Mouse (Mus musculus) activated CD4-positive, CD25-positive, alpha-beta regulatory T cell (primary cell): ENCODE results near the gene Olfr362. TPM values are rescaled to one million over a fixed set of nuclear protein-coding genes. Genes with fewer than 3 reads are reported as not detected.

ENCODE experiments used
- polyA plus RNA-seq, 2 experiments: library from polyadenylated mRNA; unstranded; fragments of 100-300 nt; shearing (Covaris generic); gene quantifications; one replicate each; pipeline ENCODE4 v1.2.1; 2017

The Olfr362 gene
- not detected for polyA plus RNA-seq

DNA sequence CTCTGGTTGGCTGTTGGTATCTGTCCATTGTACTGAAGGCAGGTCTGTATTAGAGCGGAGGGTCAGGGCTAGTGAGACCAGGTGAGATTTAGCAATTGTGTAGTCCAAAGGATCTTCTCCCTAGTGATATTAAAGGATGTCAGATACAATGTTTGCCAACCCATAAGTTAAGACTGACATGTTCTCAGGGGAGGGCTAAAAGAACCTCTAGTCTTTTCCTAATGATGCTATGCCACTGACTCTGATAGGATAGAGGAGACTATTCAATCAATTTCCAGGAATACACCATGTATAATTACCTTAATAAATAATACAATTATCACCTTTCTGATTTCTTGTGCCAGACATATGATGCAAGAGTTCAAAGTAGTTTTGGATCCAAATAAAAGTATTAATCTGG lies at the start of gene Olfr362:
Olfr362 (minus strand) TSS at position 101 of the 400 bp plus-strand sequence.

DNA sequence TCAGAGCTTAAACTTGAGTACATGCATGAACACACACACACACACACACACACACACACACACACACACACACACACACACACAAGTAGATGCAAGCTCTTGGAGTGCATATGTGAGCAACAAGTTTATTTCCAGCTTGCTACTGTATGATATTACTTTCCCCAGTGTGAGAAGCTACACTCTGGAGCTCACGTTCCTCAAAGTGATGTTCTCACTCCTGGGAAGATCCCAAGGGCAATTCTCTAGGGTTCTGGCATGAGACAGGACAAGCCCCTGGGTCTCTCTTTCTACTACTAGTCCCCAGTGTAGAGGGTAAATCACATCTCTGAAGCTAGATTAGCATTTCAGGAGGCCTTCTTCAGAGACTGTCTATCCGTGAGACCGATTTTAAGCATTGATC lies 21.3 kb upstream of the Olfr362 start, which contains the start of gene Olfr364-ps1:
Olfr364-ps1 (plus strand) TSS at position 301 of the 400 bp plus-strand sequence.

GRCm38 (mm10) chr2:37089190-37089589 lies 28.5 kb downstream of the Olfr362 start, which contains the start of gene Olfr361:
Gene Olfr361, minus strand, starts transcription at chr2:37089290.

GRCm38 (mm10) chr2:37065446-37065845 lies 52.3 kb downstream of the Olfr362 start, which contains the start of gene Olfr360:
Gene Olfr360, plus strand, starts transcription at chr2:37065746.

Other genes with a start within 250 kb of the Olfr362 start
- gene Olfr352, start 249.4 kb downstream of the Olfr362 start, polyA plus RNA-seq = not detected
- not detected for gene Olfr353, start 225.0 kb downstream of the Olfr362 start, polyA plus RNA-seq
- not detected for gene Olfr354, start 212.2 kb downstream of the Olfr362 start, polyA plus RNA-seq
- gene Olfr355, start 189.0 kb downstream of the Olfr362 start, polyA plus RNA-seq = not detected
- gene Olfr356, start 180.8 kb downstream of the Olfr362 start, polyA plus RNA-seq = not detected
- gene Olfr357, start 124.1 kb downstream of the Olfr362 start, polyA plus RNA-seq = under 1 TPM in 1 of 2 experiments, not detected in 1; 0.07 TPM
- not detected for gene Olfr358, start 108.6 kb downstream of the Olfr362 start, polyA plus RNA-seq
- gene Olfr360, start 52.2 kb downstream of the Olfr362 start, polyA plus RNA-seq = not detected
- gene Olfr361, start 28.6 kb downstream of the Olfr362 start, polyA plus RNA-seq = not detected
- gene Olfr364-ps1, start 21.4 kb upstream of the Olfr362 start, polyA plus RNA-seq = not detected
- gene Olfr365, start 70.3 kb upstream of the Olfr362 start, polyA plus RNA-seq = under 1 TPM in 1 of 2 experiments, not detected in 1; 0.04 TPM
- under 1 TPM in 1 of 2 experiments, not detected in 1; 0.04 TPM for gene Olfr366, start 93.7 kb upstream of the Olfr362 start, polyA plus RNA-seq
- not detected for gene Olfr368, start 208.6 kb upstream of the Olfr362 start, polyA plus RNA-seq
- gene Pdcl, start 241.4 kb upstream of the Olfr362 start, polyA plus RNA-seq = 10 to 100 TPM; 24.0 to 30.8 TPM